Mouse (Mus musculus): ENCODE measurements around the gene Rora. TPM values are rescaled to one million over a fixed set of nuclear protein-coding genes. Genes with fewer than 3 reads are reported as not detected.

Rora gene
- total RNA-seq, 2 experiments from 2014 or later, result 78.4 to 79.1 TPM

- intact Hi-C loops (cut with DNase I), result loop anchor here (5.0 to 10.0 kb wide), 4 partner anchors 329 to 642 kb away; partner anchors contain the start of gene Rora
- peak; percentile 40 to 50 for DNase-seq (ENCODE audit: extremely low spot score in 1 of 2, low spot score in 2 of 2)
- Histone ChIP-seq H3K4me3 (no peak overlapping the region), H3K27ac (no peak overlapping the region)
- peak; percentile 91 for TF ChIP-seq CTCF (IDR thresholded peaks at IDR 0.05)
Observed at GRCm38 (mm10) chr9:69296418-69296817, 642.8 kb downstream of the Rora start.

- intact Hi-C loops (cut with DNase I), result loop anchor here (5.0 to 10.0 kb wide), 4 partner anchors 331 to 643 kb away; partner anchors contain the start of gene Rora
- no peak overlapping the region for H3K27ac ChIP-seq
- H3K4me3 ChIP-seq, result no peak overlapping the region
- DNase-seq (ENCODE audit: extremely low spot score in 1 of 2, low spot score in 2 of 2), result no peak
- no peak for TF ChIP-seq CTCF (IDR thresholded peaks at IDR 0.05)
Observed at GRCm38 (mm10) chr9:69297766-69298375, 644.3 kb downstream of the Rora start.

GRCm38 (mm10) chr9:69298566-69299335 is 645.2 kb downstream of the Rora start:
- no peak overlapping the region for H3K4me3 ChIP-seq
- no peak for DNase-seq (ENCODE audit: extremely low spot score in 1 of 2, low spot score in 2 of 2)
- no peak overlapping the region for H3K27ac ChIP-seq
- intact Hi-C loops (cut with DNase I), result loop anchor here (5.0 to 10.0 kb wide), 4 partner anchors 331 to 644 kb away; partner anchors contain the start of gene Rora
- no peak for TF ChIP-seq CTCF (IDR thresholded peaks at IDR 0.05)

GRCm38 (mm10) chr9:69299484-69299883 is 645.9 kb downstream of the Rora start:
- DNase-seq (ENCODE audit: extremely low spot score in 1 of 2, low spot score in 2 of 2), result no peak
- H3K27ac ChIP-seq, result no peak overlapping the region
- no peak for TF ChIP-seq CTCF (IDR thresholded peaks at IDR 0.05)
- intact Hi-C loops (cut with DNase I), result loop anchor here (5.0 to 10.0 kb wide), 4 partner anchors 332 to 645 kb away; partner anchors contain the start of gene Rora
- no peak overlapping the region for H3K4me3 ChIP-seq

GRCm38 (mm10) chr9:69300296-69300695 is 646.7 kb downstream of the Rora start:
- Histone ChIP-seq H3K4me3 (no peak overlapping the region), H3K27ac (no peak overlapping the region)
- intact Hi-C loops (cut with DNase I), result no loop called here
- no peak for TF ChIP-seq CTCF (IDR thresholded peaks at IDR 0.05)
- DNase-seq (ENCODE audit: extremely low spot score in 1 of 2, low spot score in 2 of 2), result no peak

- H3K27ac ChIP-seq, result peak overlapping the region; percentile 40; the same call in 1 of the 2 replicates
- DNase-seq (ENCODE audit: extremely low spot score in 1 of 2, low spot score in 2 of 2), result peak in 1 of 2 experiments; percentile 30
- H3K4me3 ChIP-seq, result no peak overlapping the region
- TF ChIP-seq CTCF (IDR thresholded peaks at IDR 0.05), result no peak
- intact Hi-C loops (cut with DNase I), result no loop called here
Observed at GRCm38 (mm10) chr9:69301445-69301844, 647.9 kb downstream of the Rora start.

- TF ChIP-seq CTCF (IDR thresholded peaks at IDR 0.05), result no peak
- intact Hi-C loops (cut with DNase I), result no loop called here
- H3K27ac ChIP-seq, result peak overlapping the region; percentile 6; the same call in 1 of the 2 replicates
- DNase-seq (ENCODE audit: extremely low spot score in 1 of 2, low spot score in 2 of 2), result no peak
- no peak overlapping the region for H3K4me3 ChIP-seq
Observed at GRCm38 (mm10) chr9:69301955-69302354, 648.4 kb downstream of the Rora start.

GRCm38 (mm10) chr9:69302846-69303245 is 649.3 kb downstream of the Rora start:
- no peak for TF ChIP-seq CTCF (IDR thresholded peaks at IDR 0.05)
- intact Hi-C loops (cut with DNase I), result no loop called here
- Histone ChIP-seq H3K4me3 (no peak overlapping the region), H3K27ac (no peak overlapping the region)
- no peak for DNase-seq (ENCODE audit: extremely low spot score in 1 of 2, low spot score in 2 of 2)

GRCm38 (mm10) chr9:69303346-69303944 is 649.9 kb downstream of the Rora start:
- no peak overlapping the region for H3K27ac ChIP-seq
- intact Hi-C loops (cut with DNase I), result no loop called here

GRCm38 (mm10) chr9:69303962-69304361 is 650.4 kb downstream of the Rora start:
- no peak overlapping the region for H3K27ac ChIP-seq
- intact Hi-C loops (cut with DNase I), result no loop called here
- DNase-seq (ENCODE audit: extremely low spot score in 1 of 2, low spot score in 2 of 2), result no peak
- no peak for TF ChIP-seq CTCF (IDR thresholded peaks at IDR 0.05)
- no peak overlapping the region for H3K4me3 ChIP-seq

More at GRCm38 (mm10) chr9:69303346-69303944, 649.9 kb downstream of the Rora start:
- no peak overlapping the region for H3K4me3 ChIP-seq
- no peak for TF ChIP-seq CTCF (IDR thresholded peaks at IDR 0.05)
- DNase-seq (ENCODE audit: extremely low spot score in 1 of 2, low spot score in 2 of 2), result no peak

- no peak overlapping the region for H3K27ac ChIP-seq
- no peak for DNase-seq (ENCODE audit: extremely low spot score in 1 of 2, low spot score in 2 of 2)
- no peak overlapping the region for H3K4me3 ChIP-seq
- intact Hi-C loops (cut with DNase I), result no loop called here
- no peak for TF ChIP-seq CTCF (IDR thresholded peaks at IDR 0.05)
Observed at GRCm38 (mm10) chr9:69304492-69304891, 650.9 kb downstream of the Rora start.

- no peak for TF ChIP-seq CTCF (IDR thresholded peaks at IDR 0.05)
- intact Hi-C loops (cut with DNase I), result no loop called here
- no peak overlapping the region for H3K27ac ChIP-seq
- no peak for DNase-seq (ENCODE audit: extremely low spot score in 1 of 2, low spot score in 2 of 2)
- H3K4me3 ChIP-seq, result no peak overlapping the region
Observed at GRCm38 (mm10) chr9:69304991-69305390, 651.4 kb downstream of the Rora start.

Measured in left cerebral cortex, adult 2 months (tissue).